Mouse (Mus musculus) lung, postnatal 36 days (tissue): ENCODE data around the gene Ddx25.

Experiments used
- DNase-seq: peaks from one replicate; pipeline ENCODE4 v3.0.0; 2022; ENCODE audit warnings: mixed read lengths

Ddx25 gene

GRCm38 (mm10) chr9:35541024-35541423 is 17.3 kb downstream of the Ddx25 start:
- no peak for DNase-seq

GRCm38 (mm10) chr9:35539001-35539750 is 19.2 kb downstream of the Ddx25 start:
- DNase-seq: no peak

GRCm38 (mm10) chr9:35535876-35536275 is 22.5 kb downstream of the Ddx25 start:
- DNase-seq: no peak

- DNase-seq: peak; percentile 58
These were observed 23.2 kb downstream of the Ddx25 start for GRCm38 (mm10) chr9:35535110-35535509.

- peak; percentile 37 for DNase-seq
These were observed 25.1 kb downstream of the Ddx25 start for GRCm38 (mm10) chr9:35533266-35533665.

GRCm38 (mm10) chr9:35529796-35530195 is 28.5 kb downstream of the Ddx25 start:
- DNase-seq: no peak

- no peak for DNase-seq
These were observed 29.2 kb downstream of the Ddx25 start for GRCm38 (mm10) chr9:35529141-35529540.

GRCm38 (mm10) chr9:35523941-35524411 is 34.4 kb downstream of the Ddx25 start:
- DNase-seq: peak; percentile 81

- peak; percentile 51 for DNase-seq
These were observed 34.8 kb downstream of the Ddx25 start for GRCm38 (mm10) chr9:35523541-35523940.

- DNase-seq: peak; percentile 16
These were observed 35.4 kb downstream of the Ddx25 start for GRCm38 (mm10) chr9:35522821-35523515.

GRCm38 (mm10) chr9:35522241-35522640 is 36.1 kb downstream of the Ddx25 start:
- DNase-seq: no peak

GRCm38 (mm10) chr9:35520631-35521348 is 37.5 kb downstream of the Ddx25 start:
- DNase-seq: no peak

- no peak for DNase-seq
These were observed 40.2 kb downstream of the Ddx25 start, which contains the start of gene Gm1113 for GRCm38 (mm10) chr9:35518169-35518568. Gm1113 (minus strand) TSS chr9:35518269.

GRCm38 (mm10) chr9:35516711-35517110 is 41.6 kb downstream of the Ddx25 start:
- no peak for DNase-seq

GRCm38 (mm10) chr9:35516182-35516581 is 42.1 kb downstream of the Ddx25 start:
- DNase-seq: no peak

- DNase-seq: no peak
These were observed 44.4 kb downstream of the Ddx25 start for GRCm38 (mm10) chr9:35513900-35514299.

GRCm38 (mm10) chr9:35508234-35508633 is 50.1 kb downstream of the Ddx25 start:
- DNase-seq: peak; percentile 59

GRCm38 (mm10) chr9:35502361-35503000 is 55.8 kb downstream of the Ddx25 start:
- DNase-seq: no peak

GRCm38 (mm10) chr9:35499946-35500345 is 58.4 kb downstream of the Ddx25 start:
- DNase-seq: no peak

- no peak for DNase-seq
These were observed 62.9 kb downstream of the Ddx25 start for GRCm38 (mm10) chr9:35495471-35495870.

- no peak for DNase-seq
These were observed 63.4 kb downstream of the Ddx25 start for GRCm38 (mm10) chr9:35494937-35495336.

- no peak for DNase-seq
These were observed 64.6 kb downstream of the Ddx25 start for GRCm38 (mm10) chr9:35493733-35494092.
